Mouse (Mus musculus) stomach, postnatal 0 days (tissue): Measurements from ENCODE around the gene Zbtb7b. TPM values are rescaled to one million over a fixed set of nuclear protein-coding genes. Genes with fewer than 3 reads are reported as not detected.

Source experiments
- ATAC-seq: fragments of 200-750 bp; cut with Nextera tagmentation; 2 replicates; pipeline ENCODE4 v1.8.0; 2017; ENCODE audit not compliant: low FRiP score, low TSS enrichment
- DNase-seq: peaks from one replicate; pipeline ENCODE4 v3.0.0-alpha.2; 2016; ENCODE audit warnings: low spot score
- H3K27ac ChIP-seq: fragments of 300-500 bp; sonication (generic); replicated peaks from 2 replicates; pipeline ENCODE4 v1.5.1; 2014; ENCODE audit warnings: mild to moderate bottlenecking, control low read depth
- H3K27me3 ChIP-seq: fragments of 300-500 bp; sonication (generic); 2 replicates; pipeline ENCODE4 v1.6.1; 2014; ENCODE audit warnings: low read length; ENCODE audit not compliant: control insufficient read depth, insufficient read depth
- H3K36me3 ChIP-seq: fragments of 300-500 bp; sonication (generic); 2 replicates; pipeline ENCODE4 v1.6.1; 2014; ENCODE audit warnings: low read length, mixed read lengths; ENCODE audit not compliant: control insufficient read depth, insufficient read depth
- H3K4me1 ChIP-seq: fragments of 300-500 bp; sonication (generic); replicated peaks from 2 replicates; pipeline ENCODE4 v1.6.1; 2014; ENCODE audit warnings: antibody characterized with exemption; ENCODE audit not compliant: control insufficient read depth, insufficient read depth
- H3K4me2 ChIP-seq: fragments of 300-500 bp; sonication (generic); replicated peaks from 2 replicates; pipeline ENCODE4 v1.6.1; 2014; ENCODE audit warnings: low read depth, mild to moderate bottlenecking, control low read depth, moderate library complexity
- H3K4me3 ChIP-seq: fragments of 300-500 bp; sonication (generic); 2 replicates; pipeline ENCODE4 v1.5.1; 2014; ENCODE audit warnings: low read depth, low read length, control low read depth
- H3K9ac ChIP-seq: fragments of 300-500 bp; sonication (generic); 2 replicates; pipeline ENCODE4 v1.6.1; 2014; ENCODE audit warnings: mild to moderate bottlenecking, low read length, control low read depth, mixed read lengths
- H3K9me3 ChIP-seq: fragments of 300-500 bp; sonication (generic); 2 replicates; pipeline ENCODE4 v1.6.1; 2016; ENCODE audit warnings: low read length; ENCODE audit not compliant: control insufficient read depth
- CTCF ChIP-seq: IDR thresholded peaks from 2 replicates; pipeline ENCODE4 v1.5.1; 2016; ENCODE audit warnings: antibody characterized with exemption, low read depth, mild to moderate bottlenecking, moderate library complexity
- EP300 ChIP-seq: optimal IDR thresholded peaks from 2 replicates; pipeline ENCODE3; 2016; ENCODE audit warnings: antibody characterized with exemption
- WGBS: fragments of 180-500 bp; shearing (Covaris S2); extraction: QIAGEN DNeasy Blood & Tissue Kit; methylation state at CpG from one replicate; pipeline ENCODE4 v1.1.7; 2014; 5-methylcytosine and 5-hydroxymethylcytosine counted together
- polyA plus RNA-seq: library from polyadenylated mRNA; unstranded; fragments of >200 nt; fragmentation: Nextera tagmentation; extraction: Ambion mirVana; gene quantifications from 2 replicates; pipeline ENCODE4 v1.2.1, GENCODE M21; 2015

Zbtb7b gene
- polyA plus RNA-seq, 1 experiment from 2014 or later, result 7.9 TPM

- H3K4me1 ChIP-seq, result peaks cover 4% of the 10 kb centered on the region
- H3K27ac ChIP-seq, result no peak overlapping the region
- H3K36me3 ChIP-seq, result no peaks in the 10 kb centered on the region
- H3K9me3 ChIP-seq, result no peaks in the 10 kb centered on the region
- ATAC-seq, result no peak
- no peak overlapping the region for H3K4me3 ChIP-seq
- H3K27me3 ChIP-seq, result no peaks in the 10 kb centered on the region
- H3K9ac ChIP-seq, result no peak overlapping the region
- no peak for DNase-seq
- no peak overlapping the region for H3K4me2 ChIP-seq
- TF ChIP-seq EP300, result no peak
- no peak for TF ChIP-seq CTCF
- 30% methylated on average over 5 of the region's 5 CpGs for WGBS
These were observed 20.9 kb downstream of the Zbtb7b start for GRCm38 (mm10) chr3:89373581-89374231.

GRCm38 (mm10) chr3:89367338-89367737 is 27.2 kb downstream of the Zbtb7b start:
- H3K27me3 ChIP-seq, result no peaks in the 10 kb centered on the region
- no peaks in the 10 kb centered on the region for H3K36me3 ChIP-seq
- 53% methylated on average over 11 of the region's 11 CpGs for WGBS
- peak; percentile 22; the same call in 1 of the 2 replicates for ATAC-seq
- DNase-seq, result peak; percentile 52
- no peak overlapping the region for H3K9ac ChIP-seq
- H3K4me2 ChIP-seq, result no peak overlapping the region
- no peak overlapping the region for H3K27ac ChIP-seq
- no peak overlapping the region for H3K4me3 ChIP-seq
- TF ChIP-seq CTCF (no peak), EP300 (no peak)
- H3K4me1 ChIP-seq, result no peaks in the 10 kb centered on the region
- no peaks in the 10 kb centered on the region for H3K9me3 ChIP-seq

GRCm38 (mm10) chr3:89365486-89366414 is 28.8 kb downstream of the Zbtb7b start:
- H3K36me3 ChIP-seq, result no peaks in the 10 kb centered on the region
- peak; percentile 63 for ATAC-seq
- no peaks in the 10 kb centered on the region for H3K4me1 ChIP-seq
- H3K27ac ChIP-seq, result no peak overlapping the region
- TF ChIP-seq CTCF, result no peak
- no peak for TF ChIP-seq EP300
- no peak overlapping the region for H3K4me3 ChIP-seq
- WGBS, result 57% methylated on average over 20 of the region's 20 CpGs
- no peak overlapping the region for H3K4me2 ChIP-seq
- no peaks in the 10 kb centered on the region for H3K27me3 ChIP-seq
- peak; percentile 35 for DNase-seq
- no peak overlapping the region for H3K9ac ChIP-seq
- no peaks in the 10 kb centered on the region for H3K9me3 ChIP-seq

- 93% methylated on average over 11 of the region's 11 CpGs for WGBS
- no peaks in the 10 kb centered on the region for H3K27me3 ChIP-seq
- no peaks in the 10 kb centered on the region for H3K4me1 ChIP-seq
- H3K36me3 ChIP-seq, result no peaks in the 10 kb centered on the region
- no peaks in the 10 kb centered on the region for H3K9me3 ChIP-seq
- H3K27ac ChIP-seq, result no peak within 1 kb of the TSS
- H3K4me3 ChIP-seq, result no peak within 1 kb of the TSS
- no peak for ATAC-seq
- H3K9ac ChIP-seq, result no peak within 1 kb of the TSS
- DNase-seq, result no peak
- no peak within 1 kb of the TSS for H3K4me2 ChIP-seq
- TF ChIP-seq CTCF (no peak), EP300 (no peak)
These were observed 29.5 kb downstream of the Zbtb7b start, which contains the start of gene Dcst1 for GRCm38 (mm10) chr3:89365153-89365485. TSS of gene Dcst1 (minus strand) at chr3:89365253.

- H3K4me3 ChIP-seq, result no peak overlapping the region
These were observed 29.9 kb downstream of the Zbtb7b start for GRCm38 (mm10) chr3:89364631-89365030.

More at GRCm38 (mm10) chr3:89364631-89365030, 29.9 kb downstream of the Zbtb7b start:
- no peak overlapping the region for H3K27ac ChIP-seq
- no peaks in the 10 kb centered on the region for H3K9me3 ChIP-seq
- H3K4me2 ChIP-seq, result no peak overlapping the region
- no peaks in the 10 kb centered on the region for H3K4me1 ChIP-seq
- ATAC-seq (no peak), DNase-seq (no peak)
- TF ChIP-seq EP300 (no peak), CTCF (no peak)
- H3K27me3 ChIP-seq, result no peaks in the 10 kb centered on the region
- H3K9ac ChIP-seq, result no peak overlapping the region
- 77% methylated on average over 8 of the region's 8 CpGs for WGBS
- no peaks in the 10 kb centered on the region for H3K36me3 ChIP-seq
